ENCODE assay signal across 11 mouse cellular contexts in the genomic region with DNA sequence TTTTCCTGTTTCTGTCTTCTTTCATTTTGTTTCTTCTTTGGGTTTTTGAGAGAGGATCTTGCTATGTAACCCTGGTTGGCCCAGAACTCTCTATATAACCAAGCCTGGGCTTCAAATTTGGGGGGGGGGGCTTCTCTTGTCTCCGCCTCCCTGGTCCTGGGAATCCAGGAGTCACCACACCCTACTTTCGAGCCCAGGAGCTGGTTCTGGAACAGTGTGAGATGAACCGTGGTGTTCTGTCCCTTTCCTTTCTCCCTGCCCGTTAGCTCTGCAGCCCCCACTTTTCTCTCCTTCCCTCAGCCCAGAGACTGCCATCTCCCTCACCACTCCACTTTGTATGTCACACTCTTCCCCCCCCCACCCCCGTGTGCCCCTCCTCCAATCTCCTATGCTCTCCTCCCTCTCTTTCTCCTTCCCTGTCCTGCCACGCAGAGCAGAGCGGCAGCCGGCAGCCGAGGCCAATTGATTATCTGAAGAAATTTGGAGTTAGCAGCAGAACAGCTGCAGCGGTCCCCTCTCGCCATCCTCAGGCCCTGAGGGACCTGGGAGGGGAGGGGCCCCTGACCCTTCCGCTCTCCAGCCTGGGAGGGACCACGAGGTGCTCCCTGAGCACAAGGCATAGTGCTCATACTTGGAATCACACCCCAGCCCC. TPM values are rescaled to one million over a fixed set of nuclear protein-coding genes. Genes with fewer than 3 reads are reported as not detected.
DNase-seq lines count a peak whose midpoint lies in the region; ATAC-seq and TF ChIP-seq lines count a peak whose summit lies in the region.
"Had no signal": no experiment of that assay in that cellular context is flagged by ENCODE, and none has a peak within 500 bp of the region (broad histone marks: within the 10 kb centered on the region; RNA-seq: fewer than 3 reads in every experiment).

No protein-coding gene starts in this region.

- H3K9ac ChIP-seq in heart, embryonic 13.5 days = peak overlapping the region; percentile 30; the same call in 1 of the 2 replicates
- no peak overlapping the region for H3K9ac ChIP-seq in heart, embryonic 11.5 days (ENCODE audit: low read depth, low read length)
- peak overlapping the region; percentile 37; the same call in 1 of the 2 replicates for H3K9ac ChIP-seq in embryonic facial prominence, embryonic 14.5 days (ENCODE audit: low read depth, low read length)
- H3K9ac ChIP-seq in hindbrain, postnatal 0 days (replicated peaks; ENCODE audit: low read length) = peak overlapping the region; percentile 30; the same call in 1 of the 2 replicates
- H3K9ac ChIP-seq in neural tube, embryonic 11.5 days (ENCODE audit: low read length) = peak overlapping the region; percentile 23

- H3K4me3 ChIP-seq in heart, embryonic 13.5 days = no peak overlapping the region
- H3K4me3 ChIP-seq in heart, embryonic 11.5 days (ENCODE audit: low read depth, low read length) = no peak overlapping the region
- no peak overlapping the region for H3K4me3 ChIP-seq in embryonic facial prominence, embryonic 14.5 days (ENCODE audit: low read depth, low read length)
- no peak overlapping the region for H3K4me3 ChIP-seq in hindbrain, postnatal 0 days (ENCODE audit: low read length)
- H3K4me3 ChIP-seq in neural tube, embryonic 11.5 days (ENCODE audit: low read depth, low read length) = no peak overlapping the region
- H3K4me3 ChIP-seq: intestine, embryonic 15.5 days had no signal

- no peaks in the 10 kb centered on the region for H3K9me3 ChIP-seq in heart, embryonic 13.5 days
- no peaks in the 10 kb centered on the region for H3K9me3 ChIP-seq in heart, embryonic 11.5 days (replicated peaks; ENCODE audit: control insufficient read depth, low read length)
- no peaks in the 10 kb centered on the region for H3K9me3 ChIP-seq in embryonic facial prominence, embryonic 14.5 days (ENCODE audit: control insufficient read depth, low read length)
- no peaks in the 10 kb centered on the region for H3K9me3 ChIP-seq in hindbrain, postnatal 0 days (ENCODE audit: low read length)
- no peaks in the 10 kb centered on the region for H3K9me3 ChIP-seq in neural tube, embryonic 11.5 days (ENCODE audit: control insufficient read depth, low read length)
- H3K9me3 ChIP-seq: intestine, embryonic 15.5 days had no signal

- WGBS in heart, embryonic 13.5 days = 25% methylated on average over 13 of the region's 13 CpGs
- WGBS in heart, embryonic 11.5 days (ENCODE audit: insufficient replicate concordance) = 24% methylated on average over 13 of the region's 13 CpGs
- WGBS in embryonic facial prominence, embryonic 14.5 days = 17% methylated on average over 13 of the region's 13 CpGs
- 12% methylated on average over 13 of the region's 13 CpGs for WGBS in hindbrain, postnatal 0 days
- 20% methylated on average over 13 of the region's 13 CpGs for WGBS in neural tube, embryonic 11.5 days

- peaks cover 52% of the 10 kb centered on the region for H3K27me3 ChIP-seq in heart, embryonic 13.5 days (replicated peaks)
- H3K27me3 ChIP-seq in heart, embryonic 11.5 days (ENCODE audit: control insufficient read depth, insufficient read depth, low read length) = peaks cover 37% of the 10 kb centered on the region
- peaks cover 23% of the 10 kb centered on the region for H3K27me3 ChIP-seq in embryonic facial prominence, embryonic 14.5 days (replicated peaks; ENCODE audit: control insufficient read depth, insufficient read depth, low read length)
- H3K27me3 ChIP-seq in hindbrain, postnatal 0 days (ENCODE audit: insufficient read depth, low read length) = no peaks in the 10 kb centered on the region
- peaks cover 8% of the 10 kb centered on the region; the same call in 1 of the 2 replicates for H3K27me3 ChIP-seq in neural tube, embryonic 11.5 days (ENCODE audit: control insufficient read depth, insufficient read depth, low read length)

- no peak for ATAC-seq in heart, embryonic 13.5 days (ENCODE audit: extremely low read depth, insufficient number of reproducible peaks, low FRiP score, low TSS enrichment)
- ATAC-seq in heart, embryonic 11.5 days (replicated peaks; ENCODE audit: insufficient number of reproducible peaks, low FRiP score, low TSS enrichment) = no peak
- ATAC-seq in embryonic facial prominence, embryonic 14.5 days (ENCODE audit: low read depth) = peak; percentile 39
- peak; percentile 58 for ATAC-seq in hindbrain, postnatal 0 days
- peak; percentile 63 for ATAC-seq in neural tube, embryonic 11.5 days (ENCODE audit: insufficient read depth, low FRiP score, low TSS enrichment)
- ATAC-seq: intestine, embryonic 15.5 days had no signal

- no peak for TF ChIP-seq CTCF in hindbrain, postnatal 0 days (IDR thresholded peaks at IDR 0.05; ENCODE audit: low read depth)

- H3K36me3 ChIP-seq in heart, embryonic 13.5 days = no peaks in the 10 kb centered on the region
- no peaks in the 10 kb centered on the region for H3K36me3 ChIP-seq in heart, embryonic 11.5 days (ENCODE audit: control insufficient read depth, insufficient read depth, low read length)
- H3K36me3 ChIP-seq in embryonic facial prominence, embryonic 14.5 days (ENCODE audit: control insufficient read depth, insufficient read depth, low read length) = no peaks in the 10 kb centered on the region
- H3K36me3 ChIP-seq in hindbrain, postnatal 0 days (ENCODE audit: insufficient read depth, low read length) = no peaks in the 10 kb centered on the region
- H3K36me3 ChIP-seq in neural tube, embryonic 11.5 days (ENCODE audit: control insufficient read depth, insufficient read depth, low read length) = no peaks in the 10 kb centered on the region
- H3K36me3 ChIP-seq: intestine, embryonic 15.5 days had no signal

- no peak overlapping the region for H3K4me2 ChIP-seq in heart, embryonic 13.5 days
- H3K4me2 ChIP-seq in heart, embryonic 11.5 days = no peak overlapping the region
- H3K4me2 ChIP-seq in embryonic facial prominence, embryonic 14.5 days (ENCODE audit: low read depth, low read length) = peak overlapping the region; percentile 24; the same call in 1 of the 2 replicates
- peak overlapping the region; percentile 34 for H3K4me2 ChIP-seq in hindbrain, postnatal 0 days (ENCODE audit: low read depth, low read length)
- 0 out of 2 replicates have a peak overlapping the region, but pooled peaks have one; percentile 16 for H3K4me2 ChIP-seq in neural tube, embryonic 11.5 days (ENCODE audit: low read depth)

- DNase-seq in embryonic facial prominence, embryonic 14.5 days (ENCODE audit: low spot score) = peak; percentile 66
- peak; percentile 65 for DNase-seq in hindbrain, postnatal 0 days (ENCODE audit: low spot score)
- peak; percentile 81 for DNase-seq in neural tube, embryonic 11.5 days (ENCODE audit: low spot score)
- DNase-seq in urinary bladder, postnatal 25 days (ENCODE audit: low spot score) = no peak
- no peak for DNase-seq in ovary, postnatal 36 days (ENCODE audit: low spot score)
- DNase-seq in adrenal gland, adult 8-10 months = no peak
- DNase-seq: thymus, adult 2 months had no signal

- peaks cover 15% of the 10 kb centered on the region for H3K4me1 ChIP-seq in heart, embryonic 13.5 days
- H3K4me1 ChIP-seq in heart, embryonic 11.5 days (ENCODE audit: control insufficient read depth, insufficient read depth, low read length) = peaks cover 6% of the 10 kb centered on the region
- peaks cover 14% of the 10 kb centered on the region for H3K4me1 ChIP-seq in embryonic facial prominence, embryonic 14.5 days (ENCODE audit: control insufficient read depth, insufficient read depth, low read length)
- H3K4me1 ChIP-seq in hindbrain, postnatal 0 days (ENCODE audit: insufficient read depth, low read length) = peaks cover 16% of the 10 kb centered on the region; the same call in 1 of the 2 replicates
- H3K4me1 ChIP-seq in neural tube, embryonic 11.5 days (ENCODE audit: control insufficient read depth, insufficient read depth, low read length) = peaks cover 26% of the 10 kb centered on the region

- no peak overlapping the region for H3K27ac ChIP-seq in heart, embryonic 13.5 days (replicated peaks)
- no peak overlapping the region for H3K27ac ChIP-seq in heart, embryonic 11.5 days (ENCODE audit: low read depth, low read length)
- peak overlapping the region; percentile 58 for H3K27ac ChIP-seq in embryonic facial prominence, embryonic 14.5 days (replicated peaks; ENCODE audit: low read depth, low read length)
- H3K27ac ChIP-seq in hindbrain, postnatal 0 days = peak overlapping the region; percentile 79
- peak overlapping the region; percentile 95 for H3K27ac ChIP-seq in neural tube, embryonic 11.5 days (ENCODE audit: low read depth, low read length)
- H3K27ac ChIP-seq: intestine, embryonic 15.5 days had no signal

RNA-seq across cellular contexts. Expression of a gene that starts 8.1 kb away (rescaled TPM):
- not detected in 2 replicates for polyA plus RNA-seq in heart, embryonic 13.5 days (2015; fragmentation: Nextera tagmentation; extraction: Ambion mirVana)
- not detected in 2 replicates for polyA plus RNA-seq in heart, embryonic 11.5 days (2014; fragmentation: Nextera tagmentation; extraction: Ambion mirVana)
- polyA plus RNA-seq in embryonic facial prominence, embryonic 14.5 days (2014; fragmentation: Nextera tagmentation; extraction: Ambion mirVana) = 1.6 and 1.9 TPM in 2 replicates
- total RNA-seq in hindbrain, postnatal 0 days (2014; rRNA removed) = 13.3 and 17.3 TPM in 2 replicates
- 2.3 and 2.4 TPM in 2 replicates for polyA plus RNA-seq in hindbrain, postnatal 0 days (2015; fragmentation: Nextera tagmentation; extraction: Ambion mirVana)
- polyA plus RNA-seq in neural tube, embryonic 11.5 days (2014; fragmentation: Nextera tagmentation; extraction: Ambion mirVana) = 13.8 and 15.7 TPM in 2 replicates
- total RNA-seq in adrenal gland, adult 8-10 months (2022) = not detected
- polyA plus RNA-seq: gonadal fat pad, adult 2 months had no signal

RNA-seq across cellular contexts. Expression of a gene that starts 21.0 kb away (rescaled TPM):
- 8.9 and 9.3 TPM in 2 replicates for polyA plus RNA-seq in heart, embryonic 13.5 days (2015; fragmentation: Nextera tagmentation; extraction: Ambion mirVana)
- 10.4 and 10.9 TPM in 2 replicates for polyA plus RNA-seq in heart, embryonic 11.5 days (2014; fragmentation: Nextera tagmentation; extraction: Ambion mirVana)
- 13.5 and 16.7 TPM in 2 replicates for polyA plus RNA-seq in embryonic facial prominence, embryonic 14.5 days (2014; fragmentation: Nextera tagmentation; extraction: Ambion mirVana)
- total RNA-seq in hindbrain, postnatal 0 days (2014; rRNA removed) = 86.6 and 117 TPM in 2 replicates
- polyA plus RNA-seq in hindbrain, postnatal 0 days (2015; fragmentation: Nextera tagmentation; extraction: Ambion mirVana) = 33.0 and 36.5 TPM in 2 replicates
- polyA plus RNA-seq in neural tube, embryonic 11.5 days (2014; fragmentation: Nextera tagmentation; extraction: Ambion mirVana) = 62.0 and 69.0 TPM in 2 replicates
- 1 to 10 TPM; 4.8 to 7.7 (median 5.1) TPM for total RNA-seq in adrenal gland, adult 8-10 months (2022)

RNA-seq across cellular contexts. Expression of a gene that starts 33.1 kb away (rescaled TPM):
- polyA plus RNA-seq in heart, embryonic 13.5 days (2015; fragmentation: Nextera tagmentation; extraction: Ambion mirVana) = 162 and 163 TPM in 2 replicates
- 146 and 201 TPM in 2 replicates for polyA plus RNA-seq in heart, embryonic 11.5 days (2014; fragmentation: Nextera tagmentation; extraction: Ambion mirVana)
- 227 and 230 TPM in 2 replicates for polyA plus RNA-seq in embryonic facial prominence, embryonic 14.5 days (2014; fragmentation: Nextera tagmentation; extraction: Ambion mirVana)
- 189 and 191 TPM in 2 replicates for total RNA-seq in hindbrain, postnatal 0 days (2014; rRNA removed)
- polyA plus RNA-seq in hindbrain, postnatal 0 days (2015; fragmentation: Nextera tagmentation; extraction: Ambion mirVana) = 136 and 142 TPM in 2 replicates
- 219 and 225 TPM in 2 replicates for polyA plus RNA-seq in neural tube, embryonic 11.5 days (2014; fragmentation: Nextera tagmentation; extraction: Ambion mirVana)
- total RNA-seq in adrenal gland, adult 8-10 months (2022) = 100 to 1,000 TPM; 180 to 214 (median 195) TPM

RNA-seq across cellular contexts. Expression of a gene that starts 33.3 kb away (rescaled TPM):
- polyA plus RNA-seq in heart, embryonic 13.5 days (2015; fragmentation: Nextera tagmentation; extraction: Ambion mirVana) = 115 TPM in 2 replicates
- polyA plus RNA-seq in heart, embryonic 11.5 days (2014; fragmentation: Nextera tagmentation; extraction: Ambion mirVana) = 115 and 122 TPM in 2 replicates
- polyA plus RNA-seq in embryonic facial prominence, embryonic 14.5 days (2014; fragmentation: Nextera tagmentation; extraction: Ambion mirVana) = 91.3 and 107 TPM in 2 replicates
- total RNA-seq in hindbrain, postnatal 0 days (2014; rRNA removed) = 77.5 and 86.9 TPM in 2 replicates
- polyA plus RNA-seq in hindbrain, postnatal 0 days (2015; fragmentation: Nextera tagmentation; extraction: Ambion mirVana) = 95.0 and 101 TPM in 2 replicates
- polyA plus RNA-seq in neural tube, embryonic 11.5 days (2014; fragmentation: Nextera tagmentation; extraction: Ambion mirVana) = 122 and 132 TPM in 2 replicates
- total RNA-seq in adrenal gland, adult 8-10 months (2022) = 100 to 1,000 TPM; 110 to 135 (median 124) TPM

Comparison
In these comparisons a context has a peak if more than half of its experiments do, and no peak if none do; other contexts are left out.
1. ATAC-seq: peak in embryonic facial prominence, embryonic 14.5 days (single experiment), hindbrain, postnatal 0 days (single experiment) and neural tube, embryonic 11.5 days (single experiment); none in heart, embryonic 13.5 days (single experiment) and heart, embryonic 11.5 days (single experiment).
2. H3K27ac ChIP-seq: peak in embryonic facial prominence, embryonic 14.5 days (single experiment), hindbrain, postnatal 0 days (single experiment) and neural tube, embryonic 11.5 days (single experiment); none in heart, embryonic 13.5 days (single experiment) and heart, embryonic 11.5 days (single experiment).
3. H3K4me2 ChIP-seq: peak in embryonic facial prominence, embryonic 14.5 days (single experiment), hindbrain, postnatal 0 days (single experiment) and neural tube, embryonic 11.5 days (single experiment); none in heart, embryonic 13.5 days (single experiment) and heart, embryonic 11.5 days (single experiment).
4. DNase-seq: peak in embryonic facial prominence, embryonic 14.5 days (single experiment), hindbrain, postnatal 0 days (single experiment) and neural tube, embryonic 11.5 days (single experiment); none in urinary bladder, postnatal 25 days (single experiment), ovary, postnatal 36 days (single experiment) and adrenal gland, adult 8-10 months (single experiment).